Mouse (Mus musculus) embryonic facial prominence, embryonic 11.5 days (tissue): ENCODE measurements at regions not wholly inside any gene's neighbourhood (a gene's known extent, or its start where the extent isn't known, plus 50 kb on each side); places are given as distances from the start of the nearest gene placed in this dataset.

Experiments
- ATAC-seq: fragments of 200-750 bp; cut with Nextera tagmentation; replicated peaks from 2 replicates; pipeline ENCODE4 v1.8.0; 2017; ENCODE audit warnings: low read depth; ENCODE audit not compliant: insufficient number of reproducible peaks, low FRiP score, low TSS enrichment
- DNase-seq: peaks from one replicate; pipeline ENCODE4 v3.0.0-alpha.2; 2015; ENCODE audit warnings: low spot score
- H3K27ac ChIP-seq: fragments of 300-500 bp; sonication (generic); replicated peaks from 2 replicates; pipeline ENCODE4 v1.5.1; 2014; ENCODE audit warnings: mild to moderate bottlenecking, low read depth, low read length, control low read depth
- H3K27me3 ChIP-seq: fragments of 300-500 bp; sonication (generic); 2 replicates; pipeline ENCODE4 v1.6.1; 2014; ENCODE audit warnings: mild to moderate bottlenecking, low read length, moderate library complexity, mixed read lengths; ENCODE audit not compliant: control insufficient read depth, insufficient read depth
- H3K36me3 ChIP-seq: fragments of 300-500 bp; sonication (generic); replicated peaks from 2 replicates; pipeline ENCODE4 v1.6.1; 2014; ENCODE audit warnings: low read depth, mild to moderate bottlenecking, low read length, moderate library complexity, mixed read lengths; ENCODE audit not compliant: control insufficient read depth, insufficient read depth
- H3K4me1 ChIP-seq: fragments of 300-500 bp; sonication (generic); 2 replicates; pipeline ENCODE4 v1.6.1; 2014; ENCODE audit warnings: low read length, mixed read lengths; ENCODE audit not compliant: control insufficient read depth, insufficient read depth
- H3K4me2 ChIP-seq: fragments of 300-500 bp; sonication (generic); 2 replicates; pipeline ENCODE4 v1.6.1; 2014; ENCODE audit warnings: low read depth, mild to moderate bottlenecking, control low read depth, low read length, moderate library complexity
- H3K4me3 ChIP-seq: fragments of 300-500 bp; sonication (generic); 2 replicates; pipeline ENCODE4 v1.5.1; 2014; ENCODE audit warnings: low read depth, low read length, control low read depth
- H3K9ac ChIP-seq: fragments of 300-500 bp; sonication (generic); replicated peaks from 2 replicates; pipeline ENCODE4 v1.6.1; 2014; ENCODE audit warnings: mild to moderate bottlenecking, control low read depth, low read length
- H3K9me3 ChIP-seq: fragments of 300-500 bp; sonication (generic); replicated peaks from 2 replicates; pipeline ENCODE4 v1.6.1; 2016; ENCODE audit warnings: mild to moderate bottlenecking, low read length, inconsistent platforms, mixed read lengths; ENCODE audit not compliant: control insufficient read depth
- WGBS: fragments of 180-500 bp; shearing (Covaris S2); extraction: QIAGEN DNeasy Blood & Tissue Kit; methylation state at CpG from one replicate; pipeline ENCODE4 v1.1.7; 2014; 5-methylcytosine and 5-hydroxymethylcytosine counted together

- WGBS = 84% methylated on average over 7 of the region's 7 CpGs
- no peak overlapping the region for H3K9ac ChIP-seq
- H3K4me1 ChIP-seq = no peaks in the 10 kb centered on the region
- H3K36me3 ChIP-seq = no peaks in the 10 kb centered on the region
- no peak for ATAC-seq
- peak; percentile 8 for DNase-seq
- no peak overlapping the region for H3K4me2 ChIP-seq
- no peaks in the 10 kb centered on the region for H3K27me3 ChIP-seq
- H3K27ac ChIP-seq = no peak overlapping the region
- no peak overlapping the region for H3K4me3 ChIP-seq
- H3K9me3 ChIP-seq = no peaks in the 10 kb centered on the region
Observed at GRCm38 (mm10) chr6:111813982-111814603, 459.5 kb upstream of the Lmcd1 start.

- no peaks in the 10 kb centered on the region for H3K36me3 ChIP-seq
- ATAC-seq = no peak
- DNase-seq = no peak
- no peak overlapping the region for H3K9ac ChIP-seq
- no peak overlapping the region for H3K4me3 ChIP-seq
- H3K27me3 ChIP-seq = no peaks in the 10 kb centered on the region
- no peak overlapping the region for H3K27ac ChIP-seq
- H3K9me3 ChIP-seq = no peaks in the 10 kb centered on the region
- no peaks in the 10 kb centered on the region for H3K4me1 ChIP-seq
- H3K4me2 ChIP-seq = no peak overlapping the region
Observed at GRCm38 (mm10) chr6:111815150-111815549, 458.4 kb upstream of the Lmcd1 start.

GRCm38 (mm10) chr6:111820265-111820664, 453.3 kb upstream of the Lmcd1 start:
- H3K4me2 ChIP-seq = no peak overlapping the region
- DNase-seq (no peak), ATAC-seq (no peak)
- no peak overlapping the region for H3K4me3 ChIP-seq
- WGBS = 86% methylated on average over 3 of the region's 3 CpGs
- no peak overlapping the region for H3K9ac ChIP-seq
- no peaks in the 10 kb centered on the region for H3K36me3 ChIP-seq
- no peaks in the 10 kb centered on the region for H3K9me3 ChIP-seq
- no peaks in the 10 kb centered on the region for H3K27me3 ChIP-seq
- H3K4me1 ChIP-seq = no peaks in the 10 kb centered on the region
- H3K27ac ChIP-seq = no peak overlapping the region

GRCm38 (mm10) chr6:111844321-111844835, 429.2 kb upstream of the Lmcd1 start:
- no peaks in the 10 kb centered on the region for H3K4me1 ChIP-seq
- H3K9me3 ChIP-seq = no peaks in the 10 kb centered on the region
- no peak overlapping the region for H3K27ac ChIP-seq
- no peaks in the 10 kb centered on the region for H3K36me3 ChIP-seq
- no peak overlapping the region for H3K4me2 ChIP-seq
- WGBS = 63% methylated on average over 6 of the region's 6 CpGs
- H3K4me3 ChIP-seq = no peak overlapping the region
- no peaks in the 10 kb centered on the region for H3K27me3 ChIP-seq
- ATAC-seq = no peak
- no peak for DNase-seq
- H3K9ac ChIP-seq = no peak overlapping the region

GRCm38 (mm10) chr6:111866101-111866598, 407.4 kb upstream of the Lmcd1 start:
- ATAC-seq (no peak), DNase-seq (no peak)
- Histone ChIP-seq H3K9ac (no peak overlapping the region), H3K4me2 (no peak overlapping the region), H3K27ac (no peak overlapping the region), H3K9me3 (no peaks in the 10 kb centered on the region), H3K27me3 (no peaks in the 10 kb centered on the region), H3K36me3 (no peaks in the 10 kb centered on the region), H3K4me1 (no peaks in the 10 kb centered on the region), H3K4me3 (no peak overlapping the region)
- 71% methylated on average over 3 of the region's 3 CpGs for WGBS

- Histone ChIP-seq H3K27ac (no peak overlapping the region), H3K9ac (no peak overlapping the region), H3K4me2 (no peak overlapping the region), H3K36me3 (no peaks in the 10 kb centered on the region), H3K4me3 (no peak overlapping the region), H3K4me1 (no peaks in the 10 kb centered on the region), H3K27me3 (no peaks in the 10 kb centered on the region), H3K9me3 (no peaks in the 10 kb centered on the region)
- DNase-seq (no peak), ATAC-seq (no peak)
- WGBS = 78% methylated on average over 1 of the region's 1 CpGs
Observed at GRCm38 (mm10) chr6:111882557-111882956, 391.0 kb upstream of the Lmcd1 start.

GRCm38 (mm10) chr6:111883946-111884345, 389.6 kb upstream of the Lmcd1 start:
- Histone ChIP-seq H3K9me3 (no peaks in the 10 kb centered on the region), H3K36me3 (no peaks in the 10 kb centered on the region), H3K9ac (no peak overlapping the region), H3K4me2 (no peak overlapping the region), H3K4me3 (no peak overlapping the region), H3K27me3 (no peaks in the 10 kb centered on the region), H3K27ac (no peak overlapping the region), H3K4me1 (no peaks in the 10 kb centered on the region)
- DNase-seq = peak; percentile 54
- WGBS = 42% methylated on average over 1 of the region's 1 CpGs
- ATAC-seq = no peak

GRCm38 (mm10) chr6:111911997-111912396, 361.6 kb upstream of the Lmcd1 start:
- no peaks in the 10 kb centered on the region for H3K4me1 ChIP-seq
- DNase-seq (peak; percentile 4), ATAC-seq (no peak)
- H3K27ac ChIP-seq = no peak overlapping the region
- no peak overlapping the region for H3K4me3 ChIP-seq
- no peak overlapping the region for H3K4me2 ChIP-seq
- no peaks in the 10 kb centered on the region for H3K9me3 ChIP-seq
- no peaks in the 10 kb centered on the region for H3K36me3 ChIP-seq
- H3K27me3 ChIP-seq = no peaks in the 10 kb centered on the region
- no peak overlapping the region for H3K9ac ChIP-seq
- 58% methylated on average over 2 of the region's 2 CpGs for WGBS
